Mouse (Mus musculus): ENCODE results near the gene Prpf8.
"Not testable (repeated sequence)": the region's sequence is repeated elsewhere in the genome, so short reads cannot be mapped to it uniquely, and the experiment has no call there.

The Prpf8 gene

GRCm38 (mm10) chr11:75552906-75553482, 66.4 kb downstream of the Prpf8 start:
- DNase-seq (ENCODE audit: extremely low spot score, low read depth, low spot score), result no peak

GRCm38 (mm10) chr11:75556006-75556405, 69.4 kb downstream of the Prpf8 start:
- DNase-seq (ENCODE audit: extremely low spot score, low read depth, low spot score), result not testable (repeated sequence)

- no peak for DNase-seq (ENCODE audit: extremely low spot score, low read depth, low spot score)
These were observed 70.5 kb downstream of the Prpf8 start for GRCm38 (mm10) chr11:75557142-75557541.

- DNase-seq (ENCODE audit: extremely low spot score, low read depth, low spot score), result no peak
These were observed 71.5 kb downstream of the Prpf8 start for GRCm38 (mm10) chr11:75558101-75558500.

All from hindlimb bud, embryonic 11.5 days (tissue).